Mouse (Mus musculus): ENCODE results near the gene Prdx4. TPM values are rescaled to one million over a fixed set of nuclear protein-coding genes. Genes with fewer than 3 reads are reported as not detected.

Gene Prdx4
- polyA plus RNA-seq, 1 experiment from 2014 or later, result 202 TPM

DNA sequence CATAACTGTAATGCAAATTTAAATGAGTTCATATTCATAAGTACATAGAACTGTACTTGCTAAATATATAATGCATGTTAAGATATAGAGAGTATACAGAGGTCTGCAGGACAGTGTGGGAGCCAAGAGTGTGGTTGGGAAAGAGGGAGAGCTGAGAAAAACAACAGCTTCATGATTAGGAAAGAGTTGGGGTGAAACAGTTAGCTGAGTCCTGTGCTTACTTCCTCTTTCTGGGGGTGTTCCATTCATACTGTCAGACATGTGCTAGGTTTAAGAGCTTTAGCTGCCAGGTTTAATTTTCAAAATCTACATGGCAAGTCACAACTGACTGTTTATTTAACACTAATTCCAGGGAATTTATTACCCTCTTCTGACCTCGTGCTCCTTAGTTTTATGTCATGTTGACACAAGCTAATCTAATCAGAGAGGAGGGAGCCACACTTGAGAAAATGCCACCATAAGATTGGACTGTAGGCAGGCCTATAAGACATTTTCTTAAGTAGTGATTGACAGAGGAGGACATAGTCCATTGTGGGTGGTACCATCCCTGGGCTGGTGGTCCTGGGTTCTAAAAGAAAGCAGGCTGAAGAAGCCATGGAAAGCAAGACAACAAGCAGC lies 60.0 kb downstream of the Prdx4 start:
- no peak overlapping the region for H3K27ac ChIP-seq (ENCODE audit: low read length)
- no peak overlapping the region; the same call in 1 of the 2 replicates for H3K4me2 ChIP-seq (ENCODE audit: low read depth, low read length)
- no peak overlapping the region for H3K9ac ChIP-seq (ENCODE audit: low read depth, low read length)
- H3K27me3 ChIP-seq (replicated peaks; ENCODE audit: control insufficient read depth, insufficient read depth, low read length), result no peaks in the 10 kb centered on the region
- 27% methylated on average over 1 of the region's 1 CpGs for WGBS
- H3K36me3 ChIP-seq (ENCODE audit: control insufficient read depth, insufficient read depth, low read length), result no peaks in the 10 kb centered on the region
- no peak overlapping the region for H3K4me3 ChIP-seq (ENCODE audit: low read length)
- H3K4me1 ChIP-seq (ENCODE audit: control insufficient read depth, insufficient read depth, low read length), result no peaks in the 10 kb centered on the region
- no peaks in the 10 kb centered on the region for H3K9me3 ChIP-seq (ENCODE audit: control insufficient read depth, low read length)
- peak; percentile 96 for ATAC-seq

DNA sequence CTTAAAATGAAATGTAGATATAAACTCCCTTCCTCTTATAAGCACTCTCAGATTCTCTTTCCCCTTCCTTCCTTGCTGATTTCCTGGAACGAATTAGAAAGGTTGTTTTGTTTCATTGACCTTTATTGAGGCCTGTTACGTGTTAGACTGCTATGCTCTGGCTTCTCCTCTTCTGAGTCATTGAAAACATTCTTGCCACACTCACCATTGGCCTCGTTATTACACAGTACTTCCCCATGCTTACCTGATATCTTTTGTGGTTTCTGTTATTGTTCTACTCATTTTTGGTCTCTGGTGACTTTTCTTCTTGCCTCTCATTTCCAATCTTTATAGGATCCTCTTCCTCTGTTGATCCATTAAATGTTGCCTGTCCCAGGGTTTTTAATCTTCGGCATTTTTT lies 62.1 kb downstream of the Prdx4 start:
- WGBS, result 77% methylated on average over 4 of the region's 4 CpGs
- ATAC-seq, result no peak
- Histone ChIP-seq H3K4me1 (ENCODE audit: control insufficient read depth, insufficient read depth, low read length) (no peaks in the 10 kb centered on the region), H3K4me3 (ENCODE audit: low read length) (no peak overlapping the region), H3K9me3 (ENCODE audit: control insufficient read depth, low read length) (no peaks in the 10 kb centered on the region), H3K27ac (ENCODE audit: low read length) (no peak overlapping the region), H3K4me2 (ENCODE audit: low read depth, low read length) (no peak overlapping the region), H3K36me3 (ENCODE audit: control insufficient read depth, insufficient read depth, low read length) (no peaks in the 10 kb centered on the region), H3K9ac (ENCODE audit: low read depth, low read length) (no peak overlapping the region), H3K27me3 (replicated peaks; ENCODE audit: control insufficient read depth, insufficient read depth, low read length) (no peaks in the 10 kb centered on the region)

Other genes with a start within 250 kb of the Prdx4 start
- gene Magea2, start 247.1 kb downstream of the Prdx4 start, polyA plus RNA-seq (2015; fragmentation: Nextera tagmentation; extraction: Ambion mirVana), result not detected in 2 replicates
- not detected in 2 replicates for gene Cldn34b2, start 212.3 kb downstream of the Prdx4 start, polyA plus RNA-seq (2015; fragmentation: Nextera tagmentation; extraction: Ambion mirVana)
- gene Sat1, start 124.3 kb downstream of the Prdx4 start, polyA plus RNA-seq (2015; fragmentation: Nextera tagmentation; extraction: Ambion mirVana), result 327 and 371 TPM in 2 replicates
- 27.9 and 28.5 TPM in 2 replicates for gene Acot9, start 78.3 kb downstream of the Prdx4 start, polyA plus RNA-seq (2015; fragmentation: Nextera tagmentation; extraction: Ambion mirVana)